Mouse (Mus musculus) splenic B cell, adult 2 months (primary cell): Measurements from ENCODE around the gene Samd10.

Experiments used
- DNase-seq: peaks from one replicate; pipeline ENCODE4 v3.0.0-alpha.2; 2011; ENCODE audit warnings: low read depth, low spot score
- H3K27me3 ChIP-seq: 2 replicates; pipeline ENCODE4 v1.6.1; 2012; ENCODE audit warnings: mild to moderate bottlenecking, low read length, moderate library complexity, mixed read lengths; ENCODE audit not compliant: control insufficient read depth, poor library complexity, insufficient read depth, severe bottlenecking
- H3K36me3 ChIP-seq: 2 replicates; pipeline ENCODE4 v1.6.1; 2012; ENCODE audit warnings: mild to moderate bottlenecking, low read length, moderate library complexity, mixed read lengths; ENCODE audit not compliant: control insufficient read depth, poor library complexity, insufficient read depth, severe bottlenecking

Gene Samd10

DNA sequence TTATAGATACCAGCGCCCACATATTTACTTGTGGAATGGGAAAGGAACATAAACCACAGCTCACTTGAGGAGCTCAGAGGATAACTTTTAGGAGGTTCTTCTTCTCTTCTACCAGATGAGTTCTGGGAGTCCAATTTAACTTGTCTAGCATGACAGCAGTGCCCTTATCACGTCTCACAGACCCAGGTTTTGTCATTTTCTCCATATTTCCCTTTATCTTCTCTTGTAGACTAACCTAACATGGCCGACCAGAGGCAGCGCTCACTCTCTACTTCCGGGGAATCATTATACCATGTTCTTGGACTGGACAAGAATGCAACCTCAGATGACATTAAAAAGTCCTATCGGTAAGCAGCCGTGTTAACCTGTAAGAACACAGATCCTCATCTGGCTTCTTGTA lies 52.9 kb downstream of the Samd10 start:
- DNase-seq: no peak
- peaks cover 19% of the 10 kb centered on the region for H3K36me3 ChIP-seq
- no peaks in the 10 kb centered on the region for H3K27me3 ChIP-seq
